Mouse (Mus musculus): ENCODE results near the gene Med15.

The Med15 gene

GRCm38 (mm10) chr16:17649925-17650605, 82.6 kb downstream of the Med15 start:
- DNase-seq (ENCODE audit: low read depth, low spot score) = no peak

GRCm38 (mm10) chr16:17647566-17648340, 84.9 kb downstream of the Med15 start:
- DNase-seq (ENCODE audit: low read depth, low spot score) = no peak

- DNase-seq (ENCODE audit: low read depth, low spot score) = no peak
Observed at GRCm38 (mm10) chr16:17647156-17647555, 85.5 kb downstream of the Med15 start.

GRCm38 (mm10) chr16:17646310-17647114, 86.2 kb downstream of the Med15 start, which contains the start of gene Ccdc74a:
Ccdc74a (plus strand) TSS chr16:17646470.
- peak; percentile 60 for DNase-seq (ENCODE audit: low read depth, low spot score)

GRCm38 (mm10) chr16:17643437-17643990, 89.2 kb downstream of the Med15 start:
- DNase-seq (ENCODE audit: low read depth, low spot score) = no peak

GRCm38 (mm10) chr16:17642311-17642710, 90.4 kb downstream of the Med15 start:
- DNase-seq (ENCODE audit: low read depth, low spot score) = no peak

- DNase-seq (ENCODE audit: low read depth, low spot score) = no peak
Observed at GRCm38 (mm10) chr16:17641301-17641700, 91.4 kb downstream of the Med15 start.

- DNase-seq (ENCODE audit: low read depth, low spot score) = no peak
Observed at GRCm38 (mm10) chr16:17640706-17641105, 92.0 kb downstream of the Med15 start.

GRCm38 (mm10) chr16:17639951-17640350, 92.7 kb downstream of the Med15 start:
- DNase-seq (ENCODE audit: low read depth, low spot score) = no peak

- DNase-seq (ENCODE audit: low read depth, low spot score) = no peak
Observed at GRCm38 (mm10) chr16:17639081-17639480, 93.6 kb downstream of the Med15 start.

GRCm38 (mm10) chr16:17638036-17638628, 94.6 kb downstream of the Med15 start:
- DNase-seq (ENCODE audit: low read depth, low spot score) = peak; percentile 28

- no peak for DNase-seq (ENCODE audit: low read depth, low spot score)
Observed at GRCm38 (mm10) chr16:17637610-17638009, 95.1 kb downstream of the Med15 start.

- DNase-seq (ENCODE audit: low read depth, low spot score) = no peak
Observed at GRCm38 (mm10) chr16:17636904-17637303, 95.8 kb downstream of the Med15 start.

- no peak for DNase-seq (ENCODE audit: low read depth, low spot score)
Observed at GRCm38 (mm10) chr16:17633481-17634181, 99.1 kb downstream of the Med15 start.

GRCm38 (mm10) chr16:17632580-17632979, 100.1 kb downstream of the Med15 start:
- no peak for DNase-seq (ENCODE audit: low read depth, low spot score)

GRCm38 (mm10) chr16:17626269-17626555, 106.5 kb downstream of the Med15 start:
- no peak for DNase-seq (ENCODE audit: low read depth, low spot score)

GRCm38 (mm10) chr16:17625488-17626268, 107.0 kb downstream of the Med15 start:
- no peak for DNase-seq (ENCODE audit: low read depth, low spot score)

GRCm38 (mm10) chr16:17621936-17622335, 110.8 kb downstream of the Med15 start:
- DNase-seq (ENCODE audit: low read depth, low spot score) = no peak

- DNase-seq (ENCODE audit: low read depth, low spot score) = peak; percentile 67
Observed at GRCm38 (mm10) chr16:17619198-17620105, 113.2 kb downstream of the Med15 start, which contains the start of gene Smpd4. Smpd4 (plus strand) TSS chr16:17619354.
